Mouse (Mus musculus): ENCODE data around the gene Gm11492.

Gm11492 gene

GRCm38 (mm10) chr11:87597061-87597460, 30.6 kb downstream of the Gm11492 start:
- intact Hi-C loops (cut with DNase I): no loop called here

DNA sequence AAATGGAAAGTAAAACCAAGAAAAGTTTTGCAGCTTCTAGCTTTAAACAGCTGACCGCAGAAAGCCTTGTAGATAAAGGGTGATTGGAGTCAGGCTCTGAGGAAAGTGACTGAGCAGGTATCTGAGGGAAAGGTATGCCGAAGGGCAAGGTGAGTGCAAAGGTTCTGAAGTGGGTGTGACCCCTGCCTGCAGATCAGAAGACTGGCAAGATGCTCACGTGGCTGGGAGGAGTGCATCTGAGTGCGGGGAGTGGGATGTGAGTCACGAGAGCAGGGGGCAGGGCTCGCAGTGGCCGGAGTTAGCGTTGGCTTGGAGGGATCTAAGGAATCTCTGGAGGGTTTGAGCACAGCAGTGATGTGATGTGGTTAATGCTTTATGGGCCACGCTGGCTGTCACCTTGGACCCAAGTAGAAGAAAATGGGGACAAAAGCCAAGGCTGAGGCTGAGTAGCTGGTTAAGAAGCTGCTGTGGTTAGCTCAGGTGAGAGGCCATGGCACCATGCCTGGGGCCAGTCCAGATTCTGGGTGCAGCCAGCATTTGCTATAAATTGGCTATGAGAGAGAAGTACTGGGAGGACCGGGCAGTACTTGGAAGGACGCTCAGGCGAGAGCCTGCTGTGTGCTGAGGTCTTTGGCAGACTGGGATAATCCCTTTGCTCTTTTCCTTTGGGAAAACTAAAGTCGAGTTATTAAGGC, 33.1 kb downstream of the Gm11492 start:
- intact Hi-C loops (cut with DNase I): no loop called here

- intact Hi-C loops (cut with DNase I): no loop called here
Measured at GRCm38 (mm10) chr11:87600322-87600853, 33.9 kb downstream of the Gm11492 start.

- intact Hi-C loops (cut with DNase I): no loop called here
Measured at GRCm38 (mm10) chr11:87602234-87602633, 35.8 kb downstream of the Gm11492 start.

- intact Hi-C loops (cut with DNase I): no loop called here
Measured at GRCm38 (mm10) chr11:87603571-87603970, 37.1 kb downstream of the Gm11492 start.

GRCm38 (mm10) chr11:87609264-87609663, 42.8 kb downstream of the Gm11492 start:
- intact Hi-C loops (cut with DNase I): no loop called here

- intact Hi-C loops (cut with DNase I): no loop called here
Measured at GRCm38 (mm10) chr11:87611547-87611946, 45.1 kb downstream of the Gm11492 start.

- intact Hi-C loops (cut with DNase I): no loop called here
Measured at GRCm38 (mm10) chr11:87613972-87614371, 47.5 kb downstream of the Gm11492 start.

DNA sequence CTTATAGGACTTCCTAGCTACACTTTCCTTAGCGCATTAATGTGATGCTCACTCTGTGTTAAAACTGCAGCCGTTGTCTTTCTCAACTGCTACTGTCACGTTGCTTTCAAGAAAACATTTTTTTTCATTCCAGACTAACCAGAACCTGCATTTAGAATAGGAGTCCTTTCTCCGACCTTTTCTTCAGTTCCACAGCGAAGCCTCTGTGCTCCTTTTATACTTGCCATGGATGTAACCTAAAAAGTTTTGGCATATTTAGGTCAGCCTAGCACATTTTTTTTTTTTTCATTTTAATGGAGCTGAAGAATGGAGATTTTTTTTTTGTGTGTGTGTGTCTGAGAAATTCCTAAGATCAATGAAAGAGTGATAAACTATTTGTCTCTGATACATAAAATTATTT, 49.1 kb downstream of the Gm11492 start:
- intact Hi-C loops (cut with DNase I): no loop called here

- intact Hi-C loops (cut with DNase I): no loop called here
Measured at GRCm38 (mm10) chr11:87615952-87616351, 49.5 kb downstream of the Gm11492 start.

- intact Hi-C loops (cut with DNase I): no loop called here
Measured at GRCm38 (mm10) chr11:87616790-87617474, 50.5 kb downstream of the Gm11492 start, which contains the start of gene Hsf5. Gene Hsf5 (plus strand): TSS chr11:87617164.

DNA sequence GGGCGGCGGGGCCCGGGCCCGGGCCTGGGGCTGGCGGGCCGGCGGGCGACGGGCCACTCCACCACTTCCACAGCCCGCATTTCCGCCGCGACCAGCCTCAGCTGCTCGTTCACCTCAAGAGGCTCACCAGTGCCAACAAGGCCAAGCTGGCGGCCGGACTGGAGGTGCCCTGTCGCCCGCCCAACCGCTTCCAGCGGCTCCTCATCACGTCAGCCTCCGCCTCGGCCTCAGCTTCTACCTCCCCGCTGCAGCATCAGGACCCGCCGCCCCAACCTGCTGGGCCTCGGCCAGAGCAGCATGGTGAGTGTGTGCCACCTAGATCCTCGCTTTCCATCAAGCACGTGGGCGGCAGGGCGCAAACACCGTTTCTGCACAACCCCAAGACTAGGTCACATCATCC, 51.2 kb downstream of the Gm11492 start:
- intact Hi-C loops (cut with DNase I): no loop called here

Measured in adrenal gland (tissue).